Mouse (Mus musculus) lung, postnatal 4 days (tissue): ENCODE data around the gene Tmem80.

Experiments
- DNase-seq, 2 experiments: peaks; one replicate each; pipeline ENCODE4 v3.0.0; 2021

Gene Tmem80

DNA sequence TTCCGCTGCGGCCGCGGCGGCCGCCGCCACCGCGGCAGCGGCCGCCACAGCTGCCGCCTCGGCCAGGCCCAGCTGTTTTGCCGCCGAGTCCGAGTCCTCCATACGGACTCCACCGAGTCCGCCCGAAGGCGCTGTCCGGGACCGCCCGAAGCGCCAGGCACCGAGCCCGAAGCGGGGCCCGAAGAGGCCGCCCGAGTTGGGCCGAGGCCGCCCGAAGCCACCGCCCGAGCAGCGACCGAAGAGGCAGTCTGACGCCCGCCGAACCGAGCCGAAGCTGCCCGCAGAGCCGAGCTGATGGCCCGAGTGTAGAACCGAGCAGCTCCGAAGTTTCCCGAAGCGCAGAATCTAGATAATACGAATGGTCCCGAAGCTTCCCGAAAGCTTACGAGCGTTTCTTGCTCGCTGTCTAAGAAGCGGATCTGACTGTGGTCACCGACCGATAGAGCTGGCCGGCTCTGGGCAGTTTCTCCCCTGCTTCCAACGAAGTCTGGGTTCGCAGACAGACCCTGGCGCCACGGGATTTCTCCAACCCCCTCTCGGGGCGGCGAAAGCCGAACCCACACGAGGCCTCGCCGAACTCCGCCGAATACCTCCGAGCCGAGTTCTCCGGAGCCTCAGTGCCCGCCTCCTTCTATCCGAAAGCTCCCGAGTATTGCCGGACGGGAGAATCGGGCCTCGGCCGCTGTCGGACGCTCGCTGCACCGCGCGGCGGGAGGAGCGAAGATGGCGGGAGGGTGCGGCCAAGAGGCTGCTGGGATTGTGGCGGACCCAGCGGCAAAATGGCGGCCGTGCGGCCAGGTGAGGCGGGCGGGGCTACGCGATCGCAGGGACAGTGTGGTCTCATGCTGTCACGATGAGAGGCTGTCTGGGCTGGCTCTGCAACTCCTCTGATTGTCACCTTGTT is at the start of gene Tmem80, which contains the start of gene Deaf1:
TSS of gene Tmem80 (plus strand) at position 271 of the 904 bp plus-strand sequence.
TSS of gene Deaf1 (minus strand) at position 222 of the 904 bp plus-strand sequence.
- DNase-seq = peak; percentile 100

DNA sequence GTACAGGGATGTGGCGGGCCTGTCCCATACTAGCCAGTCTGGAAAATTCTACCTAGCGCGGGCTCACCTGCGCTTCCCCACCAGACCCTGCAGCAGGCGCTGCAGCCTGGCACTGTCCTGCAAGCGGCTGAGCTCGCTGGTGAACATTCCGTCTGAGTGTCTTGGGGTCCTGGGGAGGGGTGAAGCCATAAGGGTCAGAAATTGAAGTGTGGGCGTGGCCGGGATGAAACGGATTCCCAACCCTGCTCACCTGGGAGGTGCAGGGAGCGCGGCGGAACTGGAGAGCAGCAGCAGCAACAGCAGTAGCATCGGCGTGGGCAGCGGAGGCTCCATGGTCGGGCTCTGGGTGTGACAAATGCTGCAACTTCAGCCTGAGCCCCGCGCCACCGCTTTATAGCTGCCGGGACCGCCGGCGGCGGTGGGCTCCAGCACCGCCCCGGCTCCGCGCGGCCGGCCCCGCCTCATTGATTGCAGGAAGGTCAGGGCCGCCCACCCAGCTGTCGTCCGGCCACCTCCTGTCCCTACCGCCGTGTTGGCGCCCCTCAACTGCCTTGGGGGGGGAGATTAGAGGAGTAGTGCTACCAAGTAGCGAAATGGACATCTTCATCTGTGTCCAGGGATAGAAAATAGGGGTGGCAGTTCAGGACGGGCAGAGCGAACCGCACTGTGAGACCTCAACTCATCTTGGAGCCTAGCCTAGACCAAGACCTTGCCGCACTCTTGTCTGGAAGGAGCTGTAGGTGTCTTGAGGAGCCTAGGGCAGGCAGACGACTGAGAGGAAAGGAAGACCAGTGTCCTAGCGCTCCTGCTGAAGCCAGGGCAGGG is 48.6 kb upstream of the Tmem80 start, which contains the start of gene Sct:
TSS of gene Sct (minus strand) at position 368 of the 825 bp plus-strand sequence.
- peak in 1 of 2 experiments; percentile 27 for DNase-seq

- no peak for DNase-seq
These were observed 46.1 kb upstream of the Tmem80 start for GRCm38 (mm10) chr7:141281442-141281841.

- no peak for DNase-seq
These were observed 44.8 kb upstream of the Tmem80 start for GRCm38 (mm10) chr7:141282756-141283155.

DNA sequence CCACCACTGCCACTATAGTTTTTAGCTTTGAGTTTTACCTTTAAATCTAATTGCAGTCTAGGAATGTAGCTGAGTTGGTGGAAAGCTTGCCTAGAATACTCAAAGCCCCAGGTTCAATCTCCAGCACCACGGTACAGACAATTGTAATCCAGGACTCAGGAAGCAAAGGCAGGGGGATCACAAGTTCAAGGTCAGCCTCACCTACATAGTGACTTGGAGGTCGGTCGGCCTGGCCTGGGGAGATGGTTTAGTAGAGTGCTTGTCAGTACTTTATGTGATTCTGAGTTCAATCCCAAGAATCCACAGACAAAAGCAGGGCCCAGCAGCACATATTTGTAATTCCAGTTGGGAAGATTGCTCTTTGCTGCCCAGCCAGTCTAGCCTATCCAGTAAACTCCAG is 39.5 kb upstream of the Tmem80 start:
- no peak for DNase-seq

GRCm38 (mm10) chr7:141291921-141292582 is 35.5 kb upstream of the Tmem80 start, which contains the start of gene Drd4:
Gene Drd4 (plus strand): TSS chr7:141292006.
- peak; percentile 28 to 53 for DNase-seq

GRCm38 (mm10) chr7:141292583-141293388 is 34.8 kb upstream of the Tmem80 start:
- no peak for DNase-seq

GRCm38 (mm10) chr7:141293852-141294471 is 33.6 kb upstream of the Tmem80 start:
- peak; percentile 53 to 73 for DNase-seq

DNA sequence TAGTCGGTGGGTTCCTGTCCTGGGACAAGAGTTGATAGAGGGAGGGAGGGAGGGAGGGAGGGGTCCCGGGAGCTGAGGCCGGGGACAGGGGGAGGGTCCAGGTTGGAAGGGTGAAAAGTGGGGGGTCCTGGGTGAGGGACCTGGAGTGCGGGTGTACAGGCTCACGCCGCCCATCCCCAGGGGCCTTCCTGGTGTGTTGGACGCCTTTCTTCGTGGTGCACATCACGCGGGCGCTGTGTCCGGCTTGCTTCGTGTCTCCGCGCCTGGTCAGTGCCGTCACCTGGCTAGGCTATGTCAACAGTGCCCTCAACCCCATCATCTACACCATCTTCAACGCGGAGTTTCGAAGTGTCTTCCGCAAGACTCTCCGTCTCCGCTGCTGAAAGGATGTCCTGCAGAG is 33.1 kb upstream of the Tmem80 start:
- no peak for DNase-seq

GRCm38 (mm10) chr7:141297926-141298650 is 29.5 kb upstream of the Tmem80 start:
- no peak for DNase-seq

GRCm38 (mm10) chr7:141299175-141299574 is 28.4 kb upstream of the Tmem80 start:
- DNase-seq = no peak

GRCm38 (mm10) chr7:141301386-141301785 is 26.2 kb upstream of the Tmem80 start:
- no peak for DNase-seq

DNA sequence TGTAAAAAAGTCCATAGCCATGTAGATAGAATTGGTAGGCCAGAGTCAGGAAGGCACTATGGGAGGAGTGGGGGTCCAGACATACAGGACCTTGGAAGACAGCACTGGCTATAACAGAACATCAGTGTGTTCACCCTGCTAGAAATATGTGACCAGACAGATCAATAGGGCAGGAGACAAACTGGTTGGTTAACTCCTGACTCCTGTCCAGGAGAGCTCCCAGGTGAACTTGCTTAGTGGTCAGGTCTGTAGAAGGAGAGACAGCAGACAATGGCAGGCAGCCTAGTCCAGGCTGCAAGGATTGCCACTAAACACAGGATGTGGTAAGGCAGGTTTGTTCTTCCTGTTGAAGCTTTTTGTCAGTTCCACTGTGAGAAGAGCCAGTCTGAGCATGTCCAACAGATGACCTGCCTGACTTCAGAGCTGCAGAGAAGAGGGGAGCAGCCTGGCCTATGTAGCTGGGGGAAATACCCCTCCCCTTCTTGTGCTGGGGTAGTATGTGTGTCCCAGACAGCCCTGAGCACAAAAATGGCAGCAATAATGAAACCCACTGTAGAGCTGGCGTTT is 24.8 kb upstream of the Tmem80 start:
- DNase-seq = no peak

DNA sequence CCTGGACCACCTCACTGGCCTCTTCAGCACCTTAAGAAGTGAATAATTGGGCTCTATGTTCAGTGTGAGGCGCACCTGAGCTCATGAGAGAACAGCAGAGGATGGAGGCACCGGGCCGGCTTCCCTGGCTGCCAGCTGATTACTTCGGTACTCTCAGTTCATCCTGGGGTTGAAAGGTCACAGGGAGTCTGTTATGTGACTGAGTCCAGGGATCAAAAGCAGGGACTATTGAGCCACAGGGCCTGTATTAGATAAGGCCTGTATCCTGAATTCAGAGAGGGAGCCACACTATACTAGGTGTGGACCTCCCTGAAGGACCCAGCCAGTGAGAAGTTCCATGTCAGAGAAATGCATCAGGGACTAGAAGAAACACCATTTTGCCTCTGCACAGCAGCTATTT is 23.0 kb upstream of the Tmem80 start:
- DNase-seq = no peak

DNA sequence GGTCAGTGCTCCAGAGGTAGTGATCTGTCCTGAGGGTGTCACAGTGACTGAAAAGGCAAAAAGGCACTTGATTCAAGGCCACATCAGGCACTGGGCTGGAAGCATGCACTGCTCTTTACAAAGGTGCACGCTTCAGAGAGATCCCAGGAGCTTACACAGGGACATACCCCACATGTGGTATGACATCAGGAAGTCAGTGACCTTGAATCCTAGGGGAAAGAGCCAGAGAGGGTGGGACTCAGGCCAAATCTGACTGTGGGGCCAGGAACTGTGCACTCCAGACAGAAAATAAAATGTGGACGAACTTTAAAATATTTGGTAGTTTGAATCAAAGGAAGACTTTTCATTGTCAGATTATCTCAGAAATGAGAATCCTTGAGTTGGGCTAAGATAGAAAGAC is 13.1 kb upstream of the Tmem80 start:
- DNase-seq = peak in 1 of 2 experiments; percentile 9

GRCm38 (mm10) chr7:141315076-141315475 is 12.5 kb upstream of the Tmem80 start:
- no peak for DNase-seq

GRCm38 (mm10) chr7:141315974-141316373 is 11.6 kb upstream of the Tmem80 start:
- DNase-seq = peak; percentile 39 to 58

DNA sequence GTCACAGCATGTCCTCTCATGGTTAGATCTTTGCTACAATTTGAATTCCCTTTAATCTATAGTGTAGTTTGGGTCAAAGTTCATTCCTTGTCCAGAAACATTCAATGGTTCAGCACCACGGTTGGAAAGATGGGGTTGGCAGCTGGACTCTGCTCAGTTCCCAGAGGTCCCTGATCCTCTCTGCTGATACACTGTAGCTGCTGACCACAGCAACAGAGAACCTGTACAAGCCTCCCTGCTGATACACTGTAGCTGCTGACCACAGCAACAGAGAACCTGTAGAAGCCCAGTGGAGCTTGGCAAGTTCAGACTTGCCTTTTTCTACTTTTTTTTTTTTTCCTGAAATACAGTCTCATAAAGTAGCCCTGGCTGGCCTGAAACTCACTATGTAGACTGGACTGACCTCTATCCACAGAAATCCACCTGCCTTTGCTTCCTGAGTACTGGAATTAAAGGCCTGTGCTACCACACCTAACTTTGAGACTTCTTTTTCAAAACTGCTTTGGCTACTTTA is 9.9 kb upstream of the Tmem80 start:
- DNase-seq = no peak

DNA sequence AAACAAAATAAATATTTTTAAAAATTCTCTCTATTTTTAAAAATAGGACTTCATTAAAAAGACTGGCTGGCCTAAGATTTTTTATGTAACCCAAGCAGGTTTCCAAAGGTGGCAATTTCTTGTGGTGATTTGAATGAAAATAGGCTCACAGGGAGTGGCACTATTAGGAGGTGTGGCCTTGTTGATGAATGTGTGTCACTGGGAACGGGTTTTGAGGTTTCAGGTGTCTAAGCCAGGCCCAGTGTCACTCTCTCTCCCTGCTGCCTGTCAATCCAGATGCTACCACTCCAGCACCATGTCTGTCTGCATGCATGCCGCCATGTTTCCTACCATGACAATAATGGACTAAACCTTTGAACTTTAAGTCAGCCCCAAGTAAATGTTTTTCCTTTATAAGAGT is 8.1 kb upstream of the Tmem80 start:
- DNase-seq = peak in 1 of 2 experiments; percentile 5

GRCm38 (mm10) chr7:141324686-141325085 is 2.9 kb upstream of the Tmem80 start:
- DNase-seq = no peak
